Mouse (Mus musculus) small intestine, adult 2 months (tissue): ENCODE data around the gene Rec8. TPM values are rescaled to one million over a fixed set of nuclear protein-coding genes. Genes with fewer than 3 reads are reported as not detected.

ENCODE experiments used
- H3K27ac ChIP-seq: fragments of 200-500 bp; 2 replicates; pipeline ENCODE4 v1.5.1; 2012; ENCODE audit warnings: low read depth, low read length, control low read depth, inconsistent platforms; ENCODE audit not compliant: insufficient read depth
- H3K27me3 ChIP-seq: fragments of 200-500 bp; 2 replicates; pipeline ENCODE4 v1.6.1; 2012; ENCODE audit warnings: mild to moderate bottlenecking, moderate library complexity, low read length, inconsistent platforms; ENCODE audit not compliant: control insufficient read depth, insufficient read depth
- H3K36me3 ChIP-seq: fragments of 200-500 bp; 2 replicates; pipeline ENCODE4 v1.6.1; 2012; ENCODE audit warnings: mild to moderate bottlenecking, low read length, control low read depth, inconsistent platforms; ENCODE audit not compliant: control insufficient read depth, insufficient read depth
- H3K4me1 ChIP-seq: fragments of 200-500 bp; 2 replicates; pipeline ENCODE4 v1.6.1; 2012; ENCODE audit warnings: low read length, inconsistent platforms, mixed read lengths; ENCODE audit not compliant: control insufficient read depth, insufficient read depth, insufficient read length
- H3K4me3 ChIP-seq: fragments of 200-500 bp; 2 replicates; pipeline ENCODE4 v1.5.1; 2012; ENCODE audit warnings: low read depth, mild to moderate bottlenecking, control low read depth, inconsistent platforms, low read length, moderate library complexity
- CTCF ChIP-seq: fragments of 200-500 bp; IDR thresholded peaks from 2 replicates; pipeline ENCODE4 v1.5.1; 2012; ENCODE audit warnings: low read depth, mild to moderate bottlenecking, control low read depth, inconsistent platforms, low read length, moderate library complexity, mixed read lengths; ENCODE audit not compliant: insufficient replicate concordance, insufficient read length; ENCODE audit errors: extremely low read depth
- POLR2A ChIP-seq: fragments of 200-500 bp; IDR thresholded peaks from 2 replicates; pipeline ENCODE4 v1.6.1; 2012; ENCODE audit warnings: low read depth, mild to moderate bottlenecking, control low read depth, inconsistent platforms, low read length, moderate library complexity
- WGBS: fragments of 180-500 bp; shearing (Covaris S2); methylation state at CpG from one replicate; pipeline ENCODE4 v1.1.7; 2018; 5-methylcytosine and 5-hydroxymethylcytosine counted together
- polyA plus RNA-seq: library from polyadenylated mRNA; depleted of rRNA; stranded (reverse); fragments of >200 nt; gene quantifications from 2 replicates; pipeline ENCODE4 v1.2.3, GENCODE M21; 2012

The Rec8 gene
- polyA plus RNA-seq, 1 experiment = 19.2 TPM

- Histone ChIP-seq H3K4me3 (no peak overlapping the region), H3K4me1 (peaks cover 4% of the 10 kb centered on the region), H3K36me3 (peaks cover 58% of the 10 kb centered on the region), H3K27ac (no peak overlapping the region), H3K27me3 (no peaks in the 10 kb centered on the region)
- 89% methylated on average over 13 of the region's 13 CpGs for WGBS
- TF ChIP-seq CTCF = no peak
- TF ChIP-seq POLR2A = no peak
Measured at GRCm38 (mm10) chr14:55596036-55596690, 21.7 kb upstream of the Rec8 start.

GRCm38 (mm10) chr14:55598521-55599390, 19.1 kb upstream of the Rec8 start:
- Histone ChIP-seq H3K27me3 (no peaks in the 10 kb centered on the region), H3K4me3 (no peak overlapping the region), H3K4me1 (peaks cover 6% of the 10 kb centered on the region), H3K27ac (no peak overlapping the region), H3K36me3 (peaks cover 82% of the 10 kb centered on the region)
- WGBS = 94% methylated on average over 21 of the region's 21 CpGs
- TF ChIP-seq CTCF (no peak), POLR2A (no peak)

GRCm38 (mm10) chr14:55603271-55603632, 14.6 kb upstream of the Rec8 start, which contains the start of gene Irf9:
Irf9 (plus strand) TSS chr14:55603571.
- peak within 1 kb of the TSS; percentile 78 for H3K4me3 ChIP-seq
- H3K27me3 ChIP-seq = no peaks in the 10 kb centered on the region
- WGBS = 69% methylated on average over 7 of the region's 7 CpGs
- H3K27ac ChIP-seq = peak within 1 kb of the TSS; percentile 100
- H3K4me1 ChIP-seq = peaks cover 23% of the 10 kb centered on the region; the same call in 1 of the 2 replicates
- TF ChIP-seq POLR2A = no peak
- no peak for TF ChIP-seq CTCF
- H3K36me3 ChIP-seq = peaks cover 79% of the 10 kb centered on the region

- TF ChIP-seq CTCF (peak; percentile 90), POLR2A (peak; percentile 47)
- Histone ChIP-seq H3K27ac (peak overlapping the region; percentile 100), H3K36me3 (peaks cover 79% of the 10 kb centered on the region), H3K4me3 (peak overlapping the region; percentile 78), H3K27me3 (no peaks in the 10 kb centered on the region), H3K4me1 (peaks cover 23% of the 10 kb centered on the region; the same call in 1 of the 2 replicates)
- WGBS = 7% methylated on average over 19 of the region's 19 CpGs
Measured at GRCm38 (mm10) chr14:55603633-55604576, 13.9 kb upstream of the Rec8 start.

- 67% methylated on average over 11 of the region's 11 CpGs for WGBS
- no peak for TF ChIP-seq CTCF
- TF ChIP-seq POLR2A = no peak
- Histone ChIP-seq H3K4me3 (peak overlapping the region; percentile 55), H3K36me3 (peaks cover 79% of the 10 kb centered on the region), H3K27ac (peak overlapping the region; percentile 100), H3K27me3 (no peaks in the 10 kb centered on the region), H3K4me1 (peaks cover 23% of the 10 kb centered on the region; the same call in 1 of the 2 replicates)
Measured at GRCm38 (mm10) chr14:55604823-55605222, 13.0 kb upstream of the Rec8 start.

- TF ChIP-seq CTCF = no peak
- no peak for TF ChIP-seq POLR2A
- Histone ChIP-seq H3K27ac (peak overlapping the region; percentile 91), H3K27me3 (no peaks in the 10 kb centered on the region), H3K4me3 (peak overlapping the region; percentile 28), H3K36me3 (peaks cover 76% of the 10 kb centered on the region), H3K4me1 (peaks cover 23% of the 10 kb centered on the region; the same call in 1 of the 2 replicates)
- WGBS = 85% methylated on average over 16 of the region's 16 CpGs
Measured at GRCm38 (mm10) chr14:55605743-55606459, 11.9 kb upstream of the Rec8 start.
